Mouse (Mus musculus): ENCODE results near the gene Scnn1b. TPM values are rescaled to one million over a fixed set of nuclear protein-coding genes. Genes with fewer than 3 reads are reported as not detected.

The Scnn1b gene
- polyA plus RNA-seq, 1 experiment from 2014 or later, result 0.34 TPM

DNA sequence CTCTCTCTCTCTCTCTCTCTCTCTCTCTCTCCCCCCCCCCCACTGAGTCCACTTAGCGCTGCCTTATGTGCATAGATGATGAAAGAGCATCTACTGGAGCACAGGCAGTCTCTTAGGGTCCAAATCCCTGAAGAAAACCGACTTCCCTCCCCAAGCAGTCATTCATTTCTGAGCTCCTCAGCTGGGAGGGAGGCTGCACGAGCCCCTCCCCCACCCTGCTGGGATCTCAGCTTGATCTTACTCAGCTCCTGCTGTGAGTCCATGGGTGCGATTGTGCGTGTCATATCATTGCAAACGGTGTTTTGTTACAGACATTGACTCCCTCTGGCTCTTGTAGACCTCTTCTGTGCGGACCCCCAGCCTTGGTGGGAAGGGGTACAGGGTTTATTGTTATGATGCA is 35.1 kb downstream of the Scnn1b start:
- Histone ChIP-seq H3K9ac (replicated peaks; ENCODE audit: low read depth, low read length) (0 out of 2 replicates have a peak overlapping the region, but pooled peaks have one; percentile 10), H3K9me3 (ENCODE audit: control insufficient read depth, low read length) (no peaks in the 10 kb centered on the region), H3K4me3 (replicated peaks; ENCODE audit: low read length) (peak overlapping the region; percentile 28), H3K4me1 (replicated peaks; ENCODE audit: control insufficient read depth, insufficient read depth, low read length) (0 out of 2 replicates have a peak, but pooled peaks cover 6% of the 10 kb centered on the region), H3K27me3 (replicated peaks; ENCODE audit: control insufficient read depth, insufficient read depth, low read length) (no peaks in the 10 kb centered on the region), H3K36me3 (ENCODE audit: control insufficient read depth, insufficient read depth) (no peaks in the 10 kb centered on the region), H3K4me2 (ENCODE audit: low read length) (peak overlapping the region; percentile 38), H3K27ac (ENCODE audit: low read length) (no peak overlapping the region)
- ATAC-seq, result 0 out of 2 replicates have a peak, but pooled peaks have one; percentile 50
- 13% methylated on average over 7 of the region's 7 CpGs for WGBS

- Histone ChIP-seq H3K9ac (replicated peaks; ENCODE audit: low read depth, low read length) (no peak overlapping the region), H3K36me3 (ENCODE audit: control insufficient read depth, insufficient read depth) (no peaks in the 10 kb centered on the region), H3K9me3 (ENCODE audit: control insufficient read depth, low read length) (no peaks in the 10 kb centered on the region), H3K27me3 (replicated peaks; ENCODE audit: control insufficient read depth, insufficient read depth, low read length) (no peaks in the 10 kb centered on the region), H3K4me2 (ENCODE audit: low read length) (no peak overlapping the region), H3K4me1 (replicated peaks; ENCODE audit: control insufficient read depth, insufficient read depth, low read length) (0 out of 2 replicates have a peak, but pooled peaks cover 6% of the 10 kb centered on the region), H3K4me3 (replicated peaks; ENCODE audit: low read length) (no peak overlapping the region), H3K27ac (ENCODE audit: low read length) (no peak overlapping the region)
- WGBS, result 74% methylated on average over 8 of the region's 8 CpGs
- ATAC-seq, result no peak
These were observed 38.0 kb downstream of the Scnn1b start for GRCm38 (mm10) chr7:121902757-121903411.

- no peak overlapping the region for H3K4me2 ChIP-seq (ENCODE audit: low read length)
- no peaks in the 10 kb centered on the region for H3K27me3 ChIP-seq (replicated peaks; ENCODE audit: control insufficient read depth, insufficient read depth, low read length)
- H3K9me3 ChIP-seq (ENCODE audit: control insufficient read depth, low read length), result no peaks in the 10 kb centered on the region
- H3K4me3 ChIP-seq (replicated peaks; ENCODE audit: low read length), result no peak overlapping the region
- no peak overlapping the region for H3K9ac ChIP-seq (replicated peaks; ENCODE audit: low read depth, low read length)
- H3K4me1 ChIP-seq (replicated peaks; ENCODE audit: control insufficient read depth, insufficient read depth, low read length), result no peaks in the 10 kb centered on the region
- no peaks in the 10 kb centered on the region for H3K36me3 ChIP-seq (ENCODE audit: control insufficient read depth, insufficient read depth)
- no peak overlapping the region for H3K27ac ChIP-seq (ENCODE audit: low read length)
- ATAC-seq, result no peak
- 79% methylated on average over 4 of the region's 4 CpGs for WGBS
These were observed 42.0 kb downstream of the Scnn1b start for GRCm38 (mm10) chr7:121906879-121907278.

GRCm38 (mm10) chr7:121912250-121912649 is 47.4 kb downstream of the Scnn1b start:
- Histone ChIP-seq H3K27ac (ENCODE audit: low read length) (no peak overlapping the region), H3K4me2 (ENCODE audit: low read length) (no peak overlapping the region), H3K27me3 (replicated peaks; ENCODE audit: control insufficient read depth, insufficient read depth, low read length) (no peaks in the 10 kb centered on the region), H3K4me1 (replicated peaks; ENCODE audit: control insufficient read depth, insufficient read depth, low read length) (no peaks in the 10 kb centered on the region), H3K4me3 (replicated peaks; ENCODE audit: low read length) (no peak overlapping the region), H3K9ac (replicated peaks; ENCODE audit: low read depth, low read length) (no peak overlapping the region), H3K9me3 (ENCODE audit: control insufficient read depth, low read length) (no peaks in the 10 kb centered on the region), H3K36me3 (ENCODE audit: control insufficient read depth, insufficient read depth) (no peaks in the 10 kb centered on the region)
- no peak for ATAC-seq
- 81% methylated on average over 8 of the region's 8 CpGs for WGBS

GRCm38 (mm10) chr7:121913944-121914343 is 49.1 kb downstream of the Scnn1b start:
- no peaks in the 10 kb centered on the region for H3K27me3 ChIP-seq (replicated peaks; ENCODE audit: control insufficient read depth, insufficient read depth, low read length)
- no peak overlapping the region for H3K4me3 ChIP-seq (replicated peaks; ENCODE audit: low read length)
- H3K9me3 ChIP-seq (ENCODE audit: control insufficient read depth, low read length), result no peaks in the 10 kb centered on the region
- ATAC-seq, result no peak
- no peak overlapping the region for H3K4me2 ChIP-seq (ENCODE audit: low read length)
- no peaks in the 10 kb centered on the region for H3K36me3 ChIP-seq (ENCODE audit: control insufficient read depth, insufficient read depth)
- H3K27ac ChIP-seq (ENCODE audit: low read length), result no peak overlapping the region
- H3K9ac ChIP-seq (replicated peaks; ENCODE audit: low read depth, low read length), result no peak overlapping the region
- WGBS, result 83% methylated on average over 6 of the region's 6 CpGs
- no peaks in the 10 kb centered on the region for H3K4me1 ChIP-seq (replicated peaks; ENCODE audit: control insufficient read depth, insufficient read depth, low read length)

GRCm38 (mm10) chr7:121924361-121924760 is 59.5 kb downstream of the Scnn1b start:
- H3K36me3 ChIP-seq (ENCODE audit: control insufficient read depth, insufficient read depth), result no peaks in the 10 kb centered on the region
- ATAC-seq, result no peak
- no peaks in the 10 kb centered on the region for H3K27me3 ChIP-seq (replicated peaks; ENCODE audit: control insufficient read depth, insufficient read depth, low read length)
- WGBS, result 97% methylated on average over 7 of the region's 7 CpGs
- no peak overlapping the region for H3K9ac ChIP-seq (replicated peaks; ENCODE audit: low read depth, low read length)
- 0 out of 2 replicates have a peak, but pooled peaks cover 4% of the 10 kb centered on the region for H3K4me1 ChIP-seq (replicated peaks; ENCODE audit: control insufficient read depth, insufficient read depth, low read length)
- no peak overlapping the region for H3K4me2 ChIP-seq (ENCODE audit: low read length)
- H3K4me3 ChIP-seq (replicated peaks; ENCODE audit: low read length), result no peak overlapping the region
- no peak overlapping the region for H3K27ac ChIP-seq (ENCODE audit: low read length)
- H3K9me3 ChIP-seq (ENCODE audit: control insufficient read depth, low read length), result no peaks in the 10 kb centered on the region

- ATAC-seq, result no peak
These were observed 63.0 kb downstream of the Scnn1b start for GRCm38 (mm10) chr7:121927882-121928281.

GRCm38 (mm10) chr7:121931246-121931645 is 66.4 kb downstream of the Scnn1b start:
- H3K4me2 ChIP-seq (ENCODE audit: low read length), result no peak overlapping the region
- no peaks in the 10 kb centered on the region for H3K9me3 ChIP-seq (ENCODE audit: control insufficient read depth, low read length)
- no peak overlapping the region for H3K27ac ChIP-seq (ENCODE audit: low read length)
- H3K36me3 ChIP-seq (ENCODE audit: control insufficient read depth, insufficient read depth), result no peaks in the 10 kb centered on the region
- no peak overlapping the region for H3K9ac ChIP-seq (replicated peaks; ENCODE audit: low read depth, low read length)
- no peak for ATAC-seq
- H3K27me3 ChIP-seq (replicated peaks; ENCODE audit: control insufficient read depth, insufficient read depth, low read length), result no peaks in the 10 kb centered on the region
- no peak overlapping the region for H3K4me3 ChIP-seq (replicated peaks; ENCODE audit: low read length)
- H3K4me1 ChIP-seq (replicated peaks; ENCODE audit: control insufficient read depth, insufficient read depth, low read length), result peaks cover 1% of the 10 kb centered on the region; the same call in 1 of the 2 replicates
- WGBS, result 39% methylated on average over 7 of the region's 7 CpGs

More at GRCm38 (mm10) chr7:121927882-121928281, 63.0 kb downstream of the Scnn1b start:
- Histone ChIP-seq H3K4me3 (replicated peaks; ENCODE audit: low read length) (no peak overlapping the region), H3K27ac (ENCODE audit: low read length) (no peak overlapping the region), H3K4me1 (replicated peaks; ENCODE audit: control insufficient read depth, insufficient read depth, low read length) (no peaks in the 10 kb centered on the region), H3K4me2 (ENCODE audit: low read length) (no peak overlapping the region), H3K9me3 (ENCODE audit: control insufficient read depth, low read length) (no peaks in the 10 kb centered on the region), H3K27me3 (replicated peaks; ENCODE audit: control insufficient read depth, insufficient read depth, low read length) (no peaks in the 10 kb centered on the region), H3K9ac (replicated peaks; ENCODE audit: low read depth, low read length) (no peak overlapping the region), H3K36me3 (ENCODE audit: control insufficient read depth, insufficient read depth) (no peaks in the 10 kb centered on the region)
- WGBS, result 95% methylated on average over 2 of the region's 2 CpGs

- Histone ChIP-seq H3K4me1 (replicated peaks; ENCODE audit: control insufficient read depth, insufficient read depth, low read length) (peaks cover 21% of the 10 kb centered on the region), H3K36me3 (ENCODE audit: control insufficient read depth, insufficient read depth) (no peaks in the 10 kb centered on the region), H3K27ac (ENCODE audit: low read length) (no peak overlapping the region), H3K4me2 (ENCODE audit: low read length) (no peak overlapping the region), H3K27me3 (replicated peaks; ENCODE audit: control insufficient read depth, insufficient read depth, low read length) (no peaks in the 10 kb centered on the region), H3K9me3 (ENCODE audit: control insufficient read depth, low read length) (no peaks in the 10 kb centered on the region), H3K4me3 (replicated peaks; ENCODE audit: low read length) (no peak overlapping the region), H3K9ac (replicated peaks; ENCODE audit: low read depth, low read length) (no peak overlapping the region)
- ATAC-seq, result no peak
- 80% methylated on average over 6 of the region's 6 CpGs for WGBS
These were observed 68.8 kb downstream of the Scnn1b start for GRCm38 (mm10) chr7:121933675-121934074.

Data from forebrain, embryonic 16.5 days (tissue).